Mouse (Mus musculus): ENCODE measurements around the gene Mlec. TPM values are rescaled to one million over a fixed set of nuclear protein-coding genes. Genes with fewer than 3 reads are reported as not detected.

The Mlec gene
- total and polyA plus RNA-seq, 2 experiments from 2014 or later = 20.6 to 80.9 TPM

GRCm38 (mm10) chr5:115179596-115179995, 21.6 kb upstream of the Mlec start:
- WGBS = 91% methylated on average over 11 of the region's 11 CpGs
- ATAC-seq (no peak), DNase-seq (ENCODE audit: low spot score) (no peak)
- H3K9ac ChIP-seq (replicated peaks; ENCODE audit: low read length) = no peak overlapping the region
- no peaks in the 10 kb centered on the region for H3K27me3 ChIP-seq (ENCODE audit: insufficient read depth, low read length)
- no peak overlapping the region for H3K4me2 ChIP-seq (ENCODE audit: low read depth, low read length)
- H3K4me3 ChIP-seq (ENCODE audit: low read length) = no peak overlapping the region
- H3K27ac ChIP-seq = no peak overlapping the region
- no peaks in the 10 kb centered on the region for H3K36me3 ChIP-seq (ENCODE audit: insufficient read depth, low read length)
- no peak for TF ChIP-seq CTCF (IDR thresholded peaks at IDR 0.05; ENCODE audit: low read depth)
- H3K9me3 ChIP-seq (ENCODE audit: low read length) = no peaks in the 10 kb centered on the region
- peaks cover 8% of the 10 kb centered on the region; the same call in 1 of the 2 replicates for H3K4me1 ChIP-seq (ENCODE audit: insufficient read depth, low read length)

DNA sequence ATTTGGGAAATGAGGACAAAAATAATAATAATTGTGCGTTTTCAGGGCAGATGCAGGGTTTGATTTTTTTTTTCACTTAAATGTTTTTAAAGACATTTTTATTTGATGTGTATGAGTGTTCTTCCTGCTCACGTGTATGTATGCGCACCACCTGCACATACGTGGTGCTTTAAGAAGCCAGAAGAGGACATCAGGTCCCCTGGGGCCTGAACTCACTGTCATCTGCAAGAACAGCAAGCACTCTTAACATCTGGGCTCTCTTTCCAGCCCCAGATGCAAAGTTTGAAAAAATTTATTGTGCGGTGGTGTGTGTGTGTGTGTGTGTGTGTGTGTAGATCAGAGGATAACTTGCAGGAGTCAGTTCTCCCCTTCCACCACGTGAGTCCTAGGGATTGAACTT, 19.9 kb upstream of the Mlec start:
- no peak overlapping the region for H3K4me2 ChIP-seq (ENCODE audit: low read depth, low read length)
- no peaks in the 10 kb centered on the region for H3K27me3 ChIP-seq (ENCODE audit: insufficient read depth, low read length)
- no peak overlapping the region for H3K9ac ChIP-seq (replicated peaks; ENCODE audit: low read length)
- 72% methylated on average over 6 of the region's 6 CpGs for WGBS
- DNase-seq (ENCODE audit: low spot score) = no peak
- TF ChIP-seq CTCF (IDR thresholded peaks at IDR 0.05; ENCODE audit: low read depth) = no peak
- no peak overlapping the region for H3K27ac ChIP-seq
- no peaks in the 10 kb centered on the region for H3K36me3 ChIP-seq (ENCODE audit: insufficient read depth, low read length)
- H3K9me3 ChIP-seq (ENCODE audit: low read length) = no peaks in the 10 kb centered on the region
- no peaks in the 10 kb centered on the region for H3K4me1 ChIP-seq (ENCODE audit: insufficient read depth, low read length)
- no peak overlapping the region for H3K4me3 ChIP-seq (ENCODE audit: low read length)
- no peak for ATAC-seq

GRCm38 (mm10) chr5:115174554-115174953, 16.6 kb upstream of the Mlec start:
- no peak overlapping the region for H3K4me3 ChIP-seq (ENCODE audit: low read length)
- H3K4me2 ChIP-seq (ENCODE audit: low read depth, low read length) = no peak overlapping the region
- no peak overlapping the region for H3K27ac ChIP-seq
- no peaks in the 10 kb centered on the region for H3K9me3 ChIP-seq (ENCODE audit: low read length)
- no peak overlapping the region for H3K9ac ChIP-seq (replicated peaks; ENCODE audit: low read length)
- no peak for DNase-seq (ENCODE audit: low spot score)
- H3K4me1 ChIP-seq (ENCODE audit: insufficient read depth, low read length) = no peaks in the 10 kb centered on the region
- no peaks in the 10 kb centered on the region for H3K36me3 ChIP-seq (ENCODE audit: insufficient read depth, low read length)
- no peak for ATAC-seq
- WGBS = 75% methylated on average over 1 of the region's 1 CpGs
- H3K27me3 ChIP-seq (ENCODE audit: insufficient read depth, low read length) = no peaks in the 10 kb centered on the region
- TF ChIP-seq CTCF (IDR thresholded peaks at IDR 0.05; ENCODE audit: low read depth) = 0 out of 2 replicates have a peak, but pooled peaks have one; percentile 12

- Histone ChIP-seq H3K4me2 (ENCODE audit: low read depth, low read length) (no peak overlapping the region), H3K4me3 (ENCODE audit: low read length) (no peak overlapping the region), H3K36me3 (ENCODE audit: insufficient read depth, low read length) (no peaks in the 10 kb centered on the region), H3K9ac (replicated peaks; ENCODE audit: low read length) (no peak overlapping the region), H3K9me3 (ENCODE audit: low read length) (no peaks in the 10 kb centered on the region), H3K27me3 (ENCODE audit: insufficient read depth, low read length) (no peaks in the 10 kb centered on the region), H3K4me1 (ENCODE audit: insufficient read depth, low read length) (no peaks in the 10 kb centered on the region), H3K27ac (no peak overlapping the region)
- ATAC-seq (no peak), DNase-seq (ENCODE audit: low spot score) (no peak)
- 81% methylated on average over 8 of the region's 8 CpGs for WGBS
- no peak for TF ChIP-seq CTCF (IDR thresholded peaks at IDR 0.05; ENCODE audit: low read depth)
Measured at GRCm38 (mm10) chr5:115170150-115170549, 12.2 kb upstream of the Mlec start.

DNA sequence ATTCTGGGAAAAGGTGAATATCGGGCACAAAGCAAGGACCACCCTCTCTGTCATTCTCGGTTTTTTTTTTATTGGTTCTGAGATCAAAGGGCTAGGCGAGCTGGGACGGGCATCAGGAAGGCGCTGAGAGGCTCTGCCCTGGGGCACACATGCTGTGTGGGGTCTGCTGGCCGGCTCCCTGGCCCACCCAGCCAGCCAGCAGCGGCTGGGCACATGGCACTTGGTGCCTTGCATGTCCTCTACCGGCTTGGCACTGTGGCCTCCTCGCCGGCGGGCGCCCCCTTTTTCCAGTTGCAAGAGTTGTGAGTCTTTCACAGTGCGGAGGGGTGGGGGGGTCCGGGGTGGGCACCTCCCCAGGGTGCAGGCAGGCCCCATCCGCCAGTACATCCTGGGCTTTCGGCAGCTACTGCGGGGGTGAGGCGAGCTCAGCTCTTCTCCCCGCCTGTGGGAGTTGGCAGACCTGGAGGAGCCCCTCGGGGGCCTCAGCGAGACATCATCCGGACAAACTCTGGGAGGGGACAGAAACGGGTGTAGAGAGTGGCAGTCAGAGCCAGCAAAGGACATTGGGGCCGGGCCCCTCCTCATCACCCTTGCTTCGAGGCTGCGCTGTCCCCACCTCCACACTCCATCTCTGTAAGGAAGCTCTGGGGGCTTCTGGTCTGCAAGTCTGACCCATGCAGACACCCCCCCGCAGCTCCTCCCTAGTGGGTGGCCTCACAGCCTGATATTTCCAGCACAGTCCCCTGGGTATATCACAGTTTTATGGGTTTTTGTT, 10.8 kb upstream of the Mlec start:
- no peak overlapping the region for H3K27ac ChIP-seq
- H3K4me2 ChIP-seq (ENCODE audit: low read depth, low read length) = no peak overlapping the region
- no peak for TF ChIP-seq CTCF (IDR thresholded peaks at IDR 0.05; ENCODE audit: low read depth)
- WGBS = 42% methylated on average over 27 of the region's 27 CpGs
- DNase-seq (ENCODE audit: low spot score) (no peak), ATAC-seq (0 out of 2 replicates have a peak, but pooled peaks have one; percentile 11)
- H3K4me3 ChIP-seq (ENCODE audit: low read length) = no peak overlapping the region
- no peak overlapping the region for H3K9ac ChIP-seq (replicated peaks; ENCODE audit: low read length)
- no peaks in the 10 kb centered on the region for H3K27me3 ChIP-seq (ENCODE audit: insufficient read depth, low read length)
- H3K36me3 ChIP-seq (ENCODE audit: insufficient read depth, low read length) = no peaks in the 10 kb centered on the region
- H3K9me3 ChIP-seq (ENCODE audit: low read length) = no peaks in the 10 kb centered on the region
- no peaks in the 10 kb centered on the region for H3K4me1 ChIP-seq (ENCODE audit: insufficient read depth, low read length)

GRCm38 (mm10) chr5:115167396-115167795, 9.4 kb upstream of the Mlec start:
- Histone ChIP-seq H3K4me2 (ENCODE audit: low read depth, low read length) (no peak overlapping the region), H3K27me3 (ENCODE audit: insufficient read depth, low read length) (no peaks in the 10 kb centered on the region), H3K36me3 (ENCODE audit: insufficient read depth, low read length) (no peaks in the 10 kb centered on the region), H3K4me3 (ENCODE audit: low read length) (no peak overlapping the region), H3K4me1 (ENCODE audit: insufficient read depth, low read length) (0 out of 2 replicates have a peak, but pooled peaks cover 3% of the 10 kb centered on the region), H3K9ac (replicated peaks; ENCODE audit: low read length) (no peak overlapping the region), H3K9me3 (ENCODE audit: low read length) (no peaks in the 10 kb centered on the region), H3K27ac (no peak overlapping the region)
- DNase-seq (ENCODE audit: low spot score) = no peak
- TF ChIP-seq CTCF (IDR thresholded peaks at IDR 0.05; ENCODE audit: low read depth) = no peak
- no peak for ATAC-seq
- 60% methylated on average over 6 of the region's 6 CpGs for WGBS

- no peak for DNase-seq (ENCODE audit: low spot score)
- Histone ChIP-seq H3K27ac (no peak overlapping the region), H3K9ac (replicated peaks; ENCODE audit: low read length) (no peak overlapping the region), H3K4me3 (ENCODE audit: low read length) (no peak overlapping the region), H3K27me3 (ENCODE audit: insufficient read depth, low read length) (no peaks in the 10 kb centered on the region), H3K36me3 (ENCODE audit: insufficient read depth, low read length) (no peaks in the 10 kb centered on the region), H3K9me3 (ENCODE audit: low read length) (no peaks in the 10 kb centered on the region), H3K4me2 (ENCODE audit: low read depth, low read length) (no peak overlapping the region), H3K4me1 (ENCODE audit: insufficient read depth, low read length) (0 out of 2 replicates have a peak, but pooled peaks cover 3% of the 10 kb centered on the region)
- no peak for TF ChIP-seq CTCF (IDR thresholded peaks at IDR 0.05; ENCODE audit: low read depth)
- 75% methylated on average over 7 of the region's 7 CpGs for WGBS
- ATAC-seq = no peak
Measured at GRCm38 (mm10) chr5:115166815-115167194, 8.8 kb upstream of the Mlec start.

Measured in hindbrain, postnatal 0 days (tissue).